Mouse (Mus musculus) C2C12 (cell line): ENCODE measurements around the gene Nxph4. TPM values are rescaled to one million over a fixed set of nuclear protein-coding genes. Genes with fewer than 3 reads are reported as not detected.

Experiments
- H3K27me3 ChIP-seq: one replicate; pipeline ENCODE4 v1.6.1; 2011; ENCODE audit not compliant: control insufficient read depth, insufficient read depth, insufficient read length
- H3K36me3 ChIP-seq: one replicate; pipeline ENCODE4 v1.6.1; 2011; ENCODE audit not compliant: control insufficient read depth, insufficient read depth
- H3K4me3 ChIP-seq: one replicate; pipeline ENCODE4 v1.5.1; 2011; ENCODE audit warnings: mild to moderate bottlenecking, control low read depth; ENCODE audit not compliant: poor library complexity, insufficient read depth, severe bottlenecking
- H3K79me2 ChIP-seq: one replicate; pipeline ENCODE4 v1.6.1; 2011; ENCODE audit not compliant: control insufficient read depth, insufficient read depth
- H3K79me3 ChIP-seq: one replicate; pipeline ENCODE4 v1.6.1; 2011; ENCODE audit warnings: low read depth, control low read depth
- H3ac ChIP-seq: one replicate; pipeline ENCODE3; 2011; ENCODE audit warnings: low read depth; ENCODE audit not compliant: control insufficient read depth, insufficient read length
- CEBPB ChIP-seq: IDR thresholded peaks from one replicate; pipeline ENCODE4 v1.6.1; 2011; ENCODE audit warnings: low read depth, mild to moderate bottlenecking, control low read depth, moderate library complexity
- CTCF ChIP-seq: IDR thresholded peaks from one replicate; pipeline ENCODE4 v1.5.1; 2011; ENCODE audit not compliant: control insufficient read depth, insufficient read depth, insufficient read length
- FOSL1 ChIP-seq: IDR thresholded peaks from one replicate; pipeline ENCODE4 v1.8.0; 2011; ENCODE audit warnings: mild to moderate bottlenecking, low read length; ENCODE audit not compliant: poor library complexity, insufficient read depth, severe bottlenecking
- MAX ChIP-seq: IDR thresholded peaks from one replicate; pipeline ENCODE4 v1.6.1; 2011; ENCODE audit warnings: mild to moderate bottlenecking, control low read depth
- MYOD1 ChIP-seq: IDR thresholded peaks from one replicate; pipeline ENCODE4 v1.6.1; 2011; ENCODE audit warnings: low read depth; ENCODE audit not compliant: control insufficient read depth, insufficient read length
- MYOG ChIP-seq: IDR thresholded peaks from one replicate; pipeline ENCODE4 v1.6.1; 2011; ENCODE audit not compliant: control insufficient read depth, insufficient read length; ENCODE audit errors: extremely low read depth
- USF1 ChIP-seq: IDR thresholded peaks from one replicate; pipeline ENCODE4 v1.6.1; 2011; ENCODE audit warnings: low read depth, mild to moderate bottlenecking, control low read depth, moderate library complexity
- polyA plus RNA-seq: library from polyadenylated mRNA; unstranded; fragments of >200 nt; fragmentation: generic; extraction: Trizol; gene quantifications from one replicate; pipeline ENCODE4 v1.2.1, GENCODE M21; 2012; ENCODE audit warnings: missing spikeins

Gene Nxph4
- polyA plus RNA-seq, 1 experiment, result 1.2 TPM

GRCm38 (mm10) chr10:127509837-127510701, 24.3 kb downstream of the Nxph4 start:
- no peak for TF ChIP-seq MAX
- TF ChIP-seq CTCF, result no peak
- TF ChIP-seq USF1, result no peak
- TF ChIP-seq CEBPB, result no peak
- TF ChIP-seq MYOD1, result no peak
- no peaks in the 10 kb centered on the region for H3K36me3 ChIP-seq
- H3K27me3 ChIP-seq, result no peaks in the 10 kb centered on the region
- H3ac ChIP-seq, result no peak overlapping the region
- H3K4me3 ChIP-seq, result no peak overlapping the region
- no peaks in the 10 kb centered on the region for H3K79me3 ChIP-seq
- no peaks in the 10 kb centered on the region for H3K79me2 ChIP-seq

- Histone ChIP-seq H3K4me3 (no peak overlapping the region), H3ac (no peak overlapping the region), H3K79me3 (no peaks in the 10 kb centered on the region), H3K27me3 (no peaks in the 10 kb centered on the region), H3K79me2 (no peaks in the 10 kb centered on the region), H3K36me3 (no peaks in the 10 kb centered on the region)
- TF ChIP-seq USF1 (no peak), FOSL1 (no peak), MYOD1 (no peak), CTCF (peak; percentile 70), MYOG (no peak), MAX (no peak)
These were observed 25.1 kb downstream of the Nxph4 start for GRCm38 (mm10) chr10:127509051-127509836.

GRCm38 (mm10) chr10:127508239-127508638, 26.1 kb downstream of the Nxph4 start:
- no peak for TF ChIP-seq MAX
- peak; percentile 52 for TF ChIP-seq CTCF
- Histone ChIP-seq H3K4me3 (no peak overlapping the region), H3K27me3 (no peaks in the 10 kb centered on the region)

GRCm38 (mm10) chr10:127500894-127501893, 33.2 kb downstream of the Nxph4 start, which contains the start of gene Stac3:
TSS of gene Stac3 (plus strand) at chr10:127501686.
- TF ChIP-seq MAX, result peak; percentile 35
- TF ChIP-seq CTCF, result no peak
- TF ChIP-seq CEBPB, result no peak
- peak; percentile 82 for TF ChIP-seq USF1
- no peak for TF ChIP-seq FOSL1
- no peak for TF ChIP-seq MYOG
- peak; percentile 88 for TF ChIP-seq MYOD1
- no peaks in the 10 kb centered on the region for H3K79me2 ChIP-seq
- H3K4me3 ChIP-seq, result no peak within 1 kb of the TSS
- H3K79me3 ChIP-seq, result no peaks in the 10 kb centered on the region
- peaks cover 24% of the 10 kb centered on the region for H3K36me3 ChIP-seq
- no peaks in the 10 kb centered on the region for H3K27me3 ChIP-seq
- no peak within 1 kb of the TSS for H3ac ChIP-seq

More at GRCm38 (mm10) chr10:127508239-127508638, 26.1 kb downstream of the Nxph4 start:
- Histone ChIP-seq H3K79me3 (no peaks in the 10 kb centered on the region), H3K79me2 (no peaks in the 10 kb centered on the region), H3ac (no peak overlapping the region), H3K36me3 (no peaks in the 10 kb centered on the region)

- TF ChIP-seq MYOG, result no peak
- no peak for TF ChIP-seq FOSL1
- no peak for TF ChIP-seq MAX
- no peak for TF ChIP-seq CTCF
- no peak for TF ChIP-seq USF1
- TF ChIP-seq MYOD1, result no peak
- no peak for TF ChIP-seq CEBPB
- no peak overlapping the region for H3K4me3 ChIP-seq
- H3K79me2 ChIP-seq, result no peaks in the 10 kb centered on the region
- H3K36me3 ChIP-seq, result peaks cover 35% of the 10 kb centered on the region
- no peaks in the 10 kb centered on the region for H3K27me3 ChIP-seq
- H3K79me3 ChIP-seq, result no peaks in the 10 kb centered on the region
- H3ac ChIP-seq, result peak overlapping the region; percentile 8
These were observed 34.3 kb downstream of the Nxph4 start for GRCm38 (mm10) chr10:127500042-127500441.
